17 mouse cellular contexts compared by ENCODE assay signal in genomic region chr16:44287356-44287950, GRCm38 (mm10). TPM values are rescaled to one million over a fixed set of nuclear protein-coding genes. Genes with fewer than 3 reads are reported as not detected.
"Had no signal": no experiment of that assay in that cellular context is flagged by ENCODE, and none has a peak within 500 bp of the region (broad histone marks: within the 10 kb centered on the region; RNA-seq: fewer than 3 reads in every experiment).

No protein-coding gene starts in this region.

- H3K9me3 ChIP-seq: kidney, embryonic 15.5 days; limb, embryonic 13.5 days; liver, embryonic 12.5 days; midbrain, embryonic 12.5 days; neural tube, embryonic 15.5 days had no signal

- H3K4me3 ChIP-seq: kidney, embryonic 15.5 days; left cerebral cortex, adult 2 months; limb, embryonic 13.5 days; liver, embryonic 12.5 days; megakaryocyte, embryonic 14.5 days; midbrain, embryonic 12.5 days; myocyte; neural tube, embryonic 15.5 days had no signal

- H3K9ac ChIP-seq: kidney, embryonic 15.5 days; limb, embryonic 13.5 days; liver, embryonic 12.5 days; lung, embryonic 14.5 days; midbrain, embryonic 12.5 days; neural tube, embryonic 15.5 days had no signal

- H3K4me2 ChIP-seq: kidney, embryonic 15.5 days; limb, embryonic 13.5 days; liver, embryonic 12.5 days; lung, embryonic 14.5 days; midbrain, embryonic 12.5 days; neural tube, embryonic 15.5 days had no signal

- H3K27me3 ChIP-seq: kidney, embryonic 15.5 days; limb, embryonic 13.5 days; liver, embryonic 12.5 days; megakaryocyte, embryonic 14.5 days; midbrain, embryonic 12.5 days; neural tube, embryonic 15.5 days had no signal

- ATAC-seq: liver, embryonic 12.5 days had no signal

- H3K36me3 ChIP-seq: kidney, embryonic 15.5 days; limb, embryonic 13.5 days; liver, embryonic 12.5 days; midbrain, embryonic 12.5 days; neural tube, embryonic 15.5 days had no signal

- H3K27ac ChIP-seq: kidney, embryonic 15.5 days; left cerebral cortex, adult 2 months; limb, embryonic 13.5 days; liver, embryonic 12.5 days; midbrain, embryonic 12.5 days; neural tube, embryonic 15.5 days had no signal

- H3K4me1 ChIP-seq: kidney, embryonic 15.5 days; limb, embryonic 13.5 days; liver, embryonic 12.5 days; megakaryocyte, embryonic 14.5 days; midbrain, embryonic 12.5 days; neural tube, embryonic 15.5 days had no signal

- DNase-seq: kidney, adult 18-20 months; kidney, postnatal 14 days; lung, embryonic 14.5 days; lung, postnatal 10 days; lung, postnatal 4 days; right cerebral cortex, postnatal 4 days; spleen, adult 18-20 months; thymus, adult 18-20 months; thymus, postnatal 14 days had no signal

RNA-seq across cellular contexts. Expression of gene Sidt1, which starts 45.5 kb away (rescaled TPM):
- polyA plus RNA-seq: liver, embryonic 12.5 days; myocyte had no signal
